Mouse (Mus musculus) retina, embryonic 14.5 days (tissue): ENCODE data around the gene Bmx.

ENCODE experiments used
- DNase-seq: peaks from one replicate; pipeline ENCODE4 v3.0.0-alpha.2; 2015; ENCODE audit warnings: low spot score

Gene Bmx

DNA sequence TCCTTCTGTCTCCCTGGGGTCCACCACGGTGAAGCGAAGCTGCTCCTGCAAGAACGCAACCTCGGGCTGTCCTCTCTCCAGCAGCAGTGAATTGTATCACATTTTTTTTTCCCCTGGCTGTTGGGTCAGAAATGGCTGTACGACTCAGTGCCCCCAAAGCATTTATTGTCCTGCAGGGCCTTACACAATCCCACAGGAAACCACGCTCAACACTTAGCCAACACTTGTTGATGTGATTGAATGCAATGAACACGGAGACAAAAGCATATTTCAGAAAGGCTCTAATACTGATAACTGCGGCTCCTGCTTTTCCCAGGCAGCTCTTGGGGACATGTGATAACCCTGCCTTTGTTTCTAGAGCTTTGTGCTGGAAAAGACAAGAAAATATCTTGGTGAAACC lies at the start of gene Bmx:
Gene Bmx, minus strand, starts transcription at position 137 of the 400 bp plus-strand sequence.
- DNase-seq = no peak

DNA sequence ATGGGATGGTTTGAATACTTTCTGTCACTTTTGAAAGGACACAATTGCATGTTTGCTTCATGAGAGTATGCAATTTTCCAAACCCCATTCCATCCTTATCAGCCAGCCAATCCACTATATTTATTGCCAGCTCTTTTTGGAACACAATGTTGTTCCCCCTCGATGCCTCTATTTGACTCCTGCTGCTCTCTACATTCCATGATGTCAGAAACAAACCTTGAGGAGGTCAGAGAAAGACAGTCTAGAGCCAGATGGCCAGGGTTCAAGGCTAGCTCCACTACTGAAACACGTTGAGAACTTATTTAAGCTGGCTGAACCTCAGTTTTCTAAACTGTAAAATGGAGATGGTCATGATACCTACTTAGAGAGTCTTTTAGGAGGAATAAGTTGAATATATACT lies 48.3 kb upstream of the Bmx start:
- DNase-seq = no peak

DNA sequence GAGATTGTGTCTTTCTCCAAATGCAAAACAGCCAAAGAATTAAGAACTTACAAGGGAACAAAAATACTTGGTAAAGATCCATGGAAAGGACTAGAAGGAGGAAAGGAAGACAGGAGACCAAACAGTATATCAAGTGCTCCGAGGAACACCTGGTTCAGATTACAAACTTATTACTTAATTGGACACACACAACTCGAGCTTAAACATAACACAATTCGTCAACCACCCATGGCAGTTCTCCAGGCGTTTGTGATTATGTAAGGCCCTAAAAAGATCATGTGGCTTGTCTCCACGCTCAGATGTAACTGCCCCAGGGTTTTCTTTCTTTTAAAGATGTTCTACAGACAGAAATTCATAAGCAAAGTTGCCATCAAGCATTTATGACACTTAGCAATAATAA lies 33.2 kb upstream of the Bmx start:
- DNase-seq = no peak

DNA sequence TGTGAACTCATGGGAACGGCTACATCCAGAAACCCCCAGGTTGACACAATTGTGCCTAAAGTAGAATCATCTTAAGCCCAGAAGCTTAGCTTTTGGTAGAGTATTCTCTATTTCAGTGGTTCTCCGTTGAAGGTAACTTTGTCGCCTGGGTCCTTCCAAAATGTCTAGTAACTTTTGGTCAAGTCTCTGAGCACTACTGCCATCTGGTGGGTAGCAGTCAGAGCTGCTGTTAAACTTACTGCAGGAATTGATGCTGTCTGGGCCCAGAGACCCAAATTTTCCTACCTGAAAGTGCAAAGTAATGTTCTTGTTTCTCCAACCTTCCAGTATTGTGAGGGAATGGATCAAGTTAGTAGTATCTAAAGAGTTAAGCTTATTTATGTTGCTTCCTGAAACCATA lies 29.1 kb upstream of the Bmx start:
- peak; percentile 42 for DNase-seq

- DNase-seq = no peak
Observed at GRCm38 (mm10) chrX:164283808-164284207, 25.8 kb upstream of the Bmx start.

DNA sequence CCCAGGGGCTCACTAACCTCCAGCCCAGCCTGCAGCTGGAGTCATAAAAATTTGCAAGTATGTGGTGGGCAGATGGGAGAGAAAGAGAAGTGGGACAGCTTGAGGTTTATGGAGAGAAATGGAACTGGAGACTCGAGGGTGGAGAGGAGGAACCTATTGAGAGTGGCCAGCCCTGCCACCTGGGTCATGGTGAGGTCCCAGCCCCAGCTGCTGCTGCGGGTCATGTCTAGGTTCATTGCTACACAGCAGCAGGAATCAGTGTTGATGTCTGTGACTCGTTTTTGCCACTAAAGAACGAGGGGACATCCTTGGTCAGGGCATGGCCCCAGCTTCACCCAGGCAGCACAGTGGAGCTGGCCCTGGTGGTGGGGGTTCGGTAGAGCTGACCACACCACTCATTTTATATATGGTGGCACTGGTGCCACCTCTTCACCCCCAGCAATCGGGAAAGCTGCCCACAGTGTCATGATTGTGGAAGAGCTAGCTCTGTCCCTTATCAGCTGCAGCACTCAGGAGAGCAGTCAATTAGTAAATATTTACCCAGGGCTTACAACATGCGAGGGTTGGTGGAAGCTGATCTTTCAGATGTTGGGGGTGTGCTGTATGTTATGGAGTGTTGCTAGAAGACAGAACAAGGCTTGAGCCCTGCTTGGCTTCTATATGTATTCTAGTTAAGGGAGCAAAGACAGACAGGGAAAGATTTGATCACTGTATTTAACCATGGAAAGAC lies 23.1 kb upstream of the Bmx start:
- no peak for DNase-seq

GRCm38 (mm10) chrX:164275536-164275935 lies 17.5 kb upstream of the Bmx start:
- DNase-seq = no peak

GRCm38 (mm10) chrX:164270603-164271002 lies 12.6 kb upstream of the Bmx start:
- no peak for DNase-seq

DNA sequence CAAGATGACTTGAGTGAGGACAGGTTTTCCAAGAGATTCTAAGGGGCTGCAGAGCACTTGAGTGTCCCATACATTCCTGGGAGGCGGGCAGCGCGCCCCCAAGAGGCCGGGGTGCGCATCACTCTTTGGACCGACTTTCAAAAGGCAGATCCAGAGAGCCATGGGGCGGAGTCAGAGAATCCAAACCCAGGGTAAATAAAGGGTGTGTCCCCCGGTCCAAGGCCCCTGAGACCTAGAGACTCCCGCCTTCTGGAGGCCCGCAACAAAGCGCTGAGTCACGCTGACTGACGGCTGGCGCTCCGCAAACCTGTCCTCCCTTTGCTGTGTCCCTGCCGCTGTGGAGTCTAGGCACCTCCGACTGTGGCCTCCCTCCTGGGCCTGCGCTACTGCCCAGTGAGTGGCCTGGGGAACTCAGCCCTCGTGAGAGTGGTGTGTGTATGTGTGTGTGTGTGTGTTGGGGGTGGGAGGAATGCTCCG lies 11.3 kb upstream of the Bmx start, which contains the start of gene Pir:
Gene Pir, plus strand, starts transcription at position 87 of the 477 bp plus-strand sequence.
- DNase-seq = peak; percentile 59

- DNase-seq = peak; percentile 5
Observed at GRCm38 (mm10) chrX:164264861-164265260, 6.9 kb upstream of the Bmx start.

DNA sequence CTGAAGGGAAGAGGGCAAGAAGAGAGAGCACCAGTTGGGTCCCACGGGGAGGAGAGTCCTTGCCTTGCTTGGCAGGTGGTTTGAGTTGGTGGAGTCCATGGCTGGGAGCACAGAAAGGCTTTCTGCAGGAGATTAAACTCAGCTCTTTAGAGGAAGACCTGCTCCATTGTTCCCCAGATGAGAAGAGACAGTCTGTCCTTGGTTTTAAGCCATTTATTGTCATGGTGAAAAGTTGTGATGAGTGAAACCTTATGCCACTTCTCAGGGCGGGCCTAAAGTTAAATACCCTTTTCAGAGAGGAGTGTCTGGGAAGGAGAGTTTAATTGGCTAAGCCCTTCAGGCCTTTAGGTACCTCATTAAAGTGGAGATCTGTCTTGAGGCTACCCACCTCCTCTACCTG lies 4.3 kb upstream of the Bmx start:
- DNase-seq = no peak

- DNase-seq = no peak
Observed at GRCm38 (mm10) chrX:164258662-164259061, 669 bp upstream of the Bmx start.

DNA sequence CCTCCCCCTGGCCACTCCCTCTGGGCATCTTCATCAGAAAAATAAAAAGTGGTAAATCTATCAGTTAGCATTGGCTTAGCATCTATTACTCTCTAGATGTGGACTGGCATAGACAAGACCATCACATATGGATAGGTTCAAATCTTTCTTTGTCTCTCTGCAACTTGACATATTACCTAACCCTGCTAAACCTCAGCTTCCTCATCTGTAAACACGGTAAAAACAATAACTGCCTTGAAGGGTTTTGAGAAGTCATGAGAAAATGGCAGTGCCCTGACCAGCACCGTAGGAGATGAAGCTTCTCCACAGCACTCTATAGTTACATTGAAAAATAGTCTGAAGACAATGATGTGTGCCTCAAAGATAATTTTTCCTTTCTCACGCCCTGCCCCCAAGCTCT lies 1.5 kb downstream of the Bmx start:
- DNase-seq = no peak

DNA sequence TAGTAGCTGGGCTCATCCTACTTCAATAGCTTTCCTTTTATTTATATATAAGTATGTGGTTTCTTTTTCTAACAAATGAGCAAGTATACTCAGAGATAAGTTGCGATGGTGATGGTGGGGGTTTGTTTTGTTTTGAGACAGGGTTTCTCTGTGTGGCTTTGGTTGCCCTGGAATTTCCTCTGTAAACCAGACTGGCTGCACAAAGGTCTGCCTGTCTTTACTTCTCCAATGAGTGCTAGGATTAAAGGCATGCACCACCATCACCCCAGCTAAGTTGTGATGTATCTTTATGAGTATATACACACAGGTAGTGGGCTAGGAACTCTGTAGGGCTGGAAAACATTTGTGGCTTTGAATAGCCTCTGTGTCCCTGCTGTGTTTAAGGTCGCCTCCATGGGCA lies 11.3 kb downstream of the Bmx start:
- DNase-seq = no peak

GRCm38 (mm10) chrX:164245714-164246113 lies 12.3 kb downstream of the Bmx start:
- peak; percentile 17 for DNase-seq

DNA sequence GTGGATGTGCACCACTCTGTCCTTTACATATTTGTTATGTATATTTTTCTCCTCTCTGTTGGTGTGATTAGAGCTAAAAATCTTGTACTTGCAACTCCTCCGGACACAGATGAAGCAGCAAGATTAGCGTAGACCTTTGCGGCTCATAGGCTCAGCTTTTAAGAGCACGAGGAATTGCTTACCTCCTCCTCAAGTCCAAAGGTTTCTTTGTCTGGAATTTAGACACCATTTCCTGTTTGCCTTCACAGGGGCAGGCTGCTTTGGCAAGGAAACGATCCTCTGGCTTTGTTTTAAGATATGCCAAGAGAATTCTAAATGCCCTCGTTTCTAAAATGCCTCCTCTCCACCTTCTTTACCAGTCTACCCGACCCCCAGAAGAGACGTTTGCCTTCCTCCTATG lies 24.6 kb downstream of the Bmx start:
- DNase-seq = no peak

- peak; percentile 18 for DNase-seq
Observed at GRCm38 (mm10) chrX:164221989-164222388, 36.0 kb downstream of the Bmx start.

GRCm38 (mm10) chrX:164200547-164200946 lies 57.4 kb downstream of the Bmx start:
- no peak for DNase-seq

GRCm38 (mm10) chrX:164197679-164198078 lies 60.3 kb downstream of the Bmx start:
- no peak for DNase-seq

DNA sequence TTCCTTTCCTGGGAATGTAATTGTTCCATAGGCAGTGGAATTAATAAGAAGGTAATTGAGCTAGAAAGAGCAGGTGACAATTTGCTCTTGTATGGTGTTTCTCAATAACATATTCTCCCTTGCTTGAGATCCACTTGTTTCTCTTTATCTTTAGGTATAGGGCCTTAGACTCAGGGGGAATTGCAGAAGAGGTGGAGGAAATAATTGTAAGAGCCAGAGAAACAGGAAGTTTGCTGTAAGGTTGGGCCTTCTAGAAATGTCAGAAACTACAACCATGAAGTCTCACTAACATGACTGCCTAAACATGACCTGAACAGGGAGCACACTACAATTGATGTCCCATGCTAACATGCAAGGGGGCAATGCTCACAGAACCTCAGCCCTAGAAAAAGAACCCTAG lies 68.1 kb downstream of the Bmx start:
- DNase-seq = no peak

- DNase-seq = peak; percentile 81
Observed at GRCm38 (mm10) chrX:164183844-164184243, 74.1 kb downstream of the Bmx start.

GRCm38 (mm10) chrX:164179746-164180145 lies 78.2 kb downstream of the Bmx start:
- peak; percentile 78 for DNase-seq

DNA sequence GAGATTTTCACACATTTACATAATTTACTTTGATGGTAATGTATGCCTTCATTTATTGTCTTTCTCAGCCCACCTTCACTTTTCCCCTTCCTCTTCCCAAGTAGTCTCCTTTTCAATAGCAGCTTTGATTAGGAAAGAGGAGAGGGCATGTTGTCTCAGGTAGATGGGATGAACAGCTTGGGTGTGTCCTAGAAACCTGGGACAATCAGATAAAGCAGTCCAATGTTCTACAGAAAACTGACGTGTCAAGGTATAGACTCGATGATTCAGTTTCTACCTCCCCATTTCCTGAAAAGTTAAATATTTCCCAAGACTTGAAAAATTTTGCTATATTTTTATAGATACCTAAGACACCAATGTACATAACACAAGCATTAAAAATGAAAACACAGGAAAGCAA lies 79.1 kb downstream of the Bmx start:
- DNase-seq = no peak

DNA sequence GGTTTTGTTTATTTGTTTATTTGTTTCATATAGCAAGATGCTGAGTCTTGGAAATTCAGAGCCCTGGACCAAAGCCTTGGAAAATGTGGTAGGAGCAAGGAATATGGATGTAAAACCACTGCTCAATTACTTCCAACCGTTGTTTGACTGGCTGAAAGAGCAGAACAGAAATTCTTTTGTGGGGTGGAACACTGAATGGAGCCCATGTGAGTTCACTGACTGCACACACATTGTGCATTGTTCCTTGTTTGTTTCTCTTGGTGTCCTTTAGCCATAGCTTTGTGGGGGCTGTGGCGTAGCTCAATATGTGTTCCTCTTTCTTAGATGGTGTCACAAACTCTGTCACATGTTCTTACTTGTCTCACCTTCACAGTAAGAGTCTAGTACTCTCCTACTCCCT lies 82.2 kb downstream of the Bmx start:
- DNase-seq = peak; percentile 3
